8 mouse cellular contexts compared by ENCODE assay signal in genomic region chr14:47087182-47087581, GRCm38 (mm10).
DNase-seq lines count a peak whose midpoint lies in the region; ATAC-seq lines count a peak whose summit lies in the region.

No protein-coding gene starts in this region.

- peak overlapping the region; percentile 38; the same call in 1 of the 2 replicates for H3K9ac ChIP-seq in hindbrain, embryonic 15.5 days

- peak overlapping the region; percentile 73 for H3K4me2 ChIP-seq in hindbrain, embryonic 15.5 days

- H3K36me3 ChIP-seq in hindbrain, embryonic 15.5 days = no peaks in the 10 kb centered on the region

- H3K9me3 ChIP-seq in hindbrain, embryonic 15.5 days = no peaks in the 10 kb centered on the region

- peak; percentile 82 for DNase-seq in adipocyte (ENCODE audit: low spot score)
- DNase-seq in cerebellum, postnatal 4 days (ENCODE audit: low spot score in 2 of 2) = peak; percentile 69 to 80
- DNase-seq in frontal cortex, postnatal 36 days (ENCODE audit: low spot score in 2 of 2) = peak; percentile 70 to 76
- DNase-seq in left cerebral cortex, adult 11 months (ENCODE audit: low spot score) = peak; percentile 58
- DNase-seq in lung, postnatal 4 days = peak; percentile 59 to 85
- peak; percentile 68 for DNase-seq in right cerebral cortex, adult 18-20 months
- DNase-seq in urinary bladder, postnatal 25 days (ENCODE audit: low spot score) = peak; percentile 77

- H3K4me3 ChIP-seq in hindbrain, embryonic 15.5 days = peak overlapping the region; percentile 33

- H3K4me1 ChIP-seq in hindbrain, embryonic 15.5 days (replicated peaks) = peaks cover 22% of the 10 kb centered on the region

- 37% methylated on average over 5 of the region's 5 CpGs for WGBS in hindbrain, embryonic 15.5 days

- H3K27me3 ChIP-seq in hindbrain, embryonic 15.5 days = no peaks in the 10 kb centered on the region

- peak; percentile 49 for ATAC-seq in hindbrain, embryonic 15.5 days (ENCODE audit: low FRiP score, low read depth)

- H3K27ac ChIP-seq in hindbrain, embryonic 15.5 days (replicated peaks) = no peak overlapping the region
